Mouse (Mus musculus) forebrain, embryonic 14.5 days (tissue): ENCODE measurements at regions not wholly inside any gene's neighbourhood (a gene's known extent, or its start where the extent isn't known, plus 50 kb on each side); places are given as distances from the start of the nearest gene placed in this dataset.

Experiments used
- ATAC-seq: fragments of 200-750 bp; cut with Nextera tagmentation; 2 replicates; pipeline ENCODE4 v1.8.0; 2017; ENCODE audit warnings: mild to moderate bottlenecking, moderate library complexity
- DNase-seq: peaks from one replicate; pipeline ENCODE4 v3.0.0-alpha.2; 2015; ENCODE audit warnings: low spot score
- H3K27ac ChIP-seq: fragments of 300-500 bp; sonication (generic); 2 replicates; pipeline ENCODE4 v1.5.1; 2014; ENCODE audit warnings: low read depth, mild to moderate bottlenecking, control low read depth, low read length, moderate library complexity
- H3K27me3 ChIP-seq: fragments of 300-500 bp; sonication (generic); replicated peaks from 2 replicates; pipeline ENCODE4 v1.6.1; 2014; ENCODE audit warnings: low read length, control low read depth, mixed read lengths; ENCODE audit not compliant: control insufficient read depth, insufficient read depth
- H3K36me3 ChIP-seq: fragments of 300-500 bp; sonication (generic); 2 replicates; pipeline ENCODE4 v1.6.1; 2014; ENCODE audit warnings: low read length, control low read depth; ENCODE audit not compliant: control insufficient read depth, insufficient read depth
- H3K4me1 ChIP-seq: fragments of 300-500 bp; sonication (generic); 2 replicates; pipeline ENCODE4 v1.6.1; 2014; ENCODE audit warnings: antibody characterized with exemption, low read length, control low read depth; ENCODE audit not compliant: control insufficient read depth, insufficient read depth
- H3K4me2 ChIP-seq: fragments of 300-500 bp; sonication (generic); 2 replicates; pipeline ENCODE4 v1.6.1; 2014; ENCODE audit warnings: mild to moderate bottlenecking, control low read depth, low read length
- H3K4me3 ChIP-seq: fragments of 300-500 bp; sonication (generic); 2 replicates; pipeline ENCODE4 v1.5.1; 2014; ENCODE audit warnings: low read depth, low read length, control low read depth
- H3K9ac ChIP-seq: fragments of 300-500 bp; sonication (generic); 2 replicates; pipeline ENCODE4 v1.6.1; 2014; ENCODE audit warnings: mild to moderate bottlenecking, low read length, control low read depth, moderate library complexity
- H3K9me3 ChIP-seq: fragments of 300-500 bp; sonication (generic); replicated peaks from 2 replicates; pipeline ENCODE4 v1.6.1; 2016; ENCODE audit warnings: low read length, control low read depth, mixed read lengths; ENCODE audit not compliant: control insufficient read depth
- WGBS: fragments of 180-500 bp; shearing (Covaris S2); extraction: QIAGEN DNeasy Blood & Tissue Kit; methylation state at CpG from one replicate; pipeline ENCODE4 v1.1.7; 2014; 5-methylcytosine and 5-hydroxymethylcytosine counted together

- Histone ChIP-seq H3K9ac (no peak overlapping the region), H3K4me2 (no peak overlapping the region), H3K27me3 (no peaks in the 10 kb centered on the region), H3K9me3 (no peaks in the 10 kb centered on the region), H3K4me1 (no peaks in the 10 kb centered on the region), H3K4me3 (no peak overlapping the region), H3K36me3 (no peaks in the 10 kb centered on the region), H3K27ac (no peak overlapping the region)
- WGBS = 84% methylated on average over 10 of the region's 10 CpGs
- DNase-seq (no peak), ATAC-seq (no peak)
Measured at GRCm38 (mm10) chr4:83950809-83951409, 425.6 kb downstream of the Ccdc171 start.

GRCm38 (mm10) chr4:83956252-83956904, 431.0 kb downstream of the Ccdc171 start:
- ATAC-seq (no peak), DNase-seq (no peak)
- H3K4me1 ChIP-seq = no peaks in the 10 kb centered on the region
- H3K4me3 ChIP-seq = no peak overlapping the region
- no peaks in the 10 kb centered on the region for H3K36me3 ChIP-seq
- no peaks in the 10 kb centered on the region for H3K9me3 ChIP-seq
- no peaks in the 10 kb centered on the region for H3K27me3 ChIP-seq
- H3K4me2 ChIP-seq = no peak overlapping the region
- H3K27ac ChIP-seq = no peak overlapping the region
- WGBS = 93% methylated on average over 12 of the region's 12 CpGs
- no peak overlapping the region for H3K9ac ChIP-seq

- DNase-seq = no peak
- H3K36me3 ChIP-seq = no peaks in the 10 kb centered on the region
- no peaks in the 10 kb centered on the region for H3K9me3 ChIP-seq
- no peak overlapping the region for H3K4me3 ChIP-seq
- no peak overlapping the region for H3K4me2 ChIP-seq
- no peaks in the 10 kb centered on the region for H3K27me3 ChIP-seq
- H3K9ac ChIP-seq = no peak overlapping the region
- H3K4me1 ChIP-seq = no peaks in the 10 kb centered on the region
- WGBS = 63% methylated on average over 5 of the region's 5 CpGs
- no peak for ATAC-seq
- no peak overlapping the region for H3K27ac ChIP-seq
Measured at GRCm38 (mm10) chr4:83957217-83957692, 431.9 kb downstream of the Ccdc171 start.

GRCm38 (mm10) chr4:83966898-83967297, 441.6 kb downstream of the Ccdc171 start:
- Histone ChIP-seq H3K4me1 (no peaks in the 10 kb centered on the region), H3K9ac (no peak overlapping the region), H3K9me3 (no peaks in the 10 kb centered on the region), H3K4me2 (no peak overlapping the region), H3K27me3 (no peaks in the 10 kb centered on the region), H3K4me3 (no peak overlapping the region), H3K36me3 (no peaks in the 10 kb centered on the region), H3K27ac (no peak overlapping the region)
- 83% methylated on average over 1 of the region's 1 CpGs for WGBS
- DNase-seq (no peak), ATAC-seq (no peak)

- Histone ChIP-seq H3K4me2 (no peak overlapping the region), H3K27ac (no peak overlapping the region), H3K4me1 (no peaks in the 10 kb centered on the region), H3K4me3 (no peak overlapping the region), H3K9ac (no peak overlapping the region), H3K36me3 (no peaks in the 10 kb centered on the region), H3K27me3 (no peaks in the 10 kb centered on the region), H3K9me3 (no peaks in the 10 kb centered on the region)
- WGBS = 92% methylated on average over 4 of the region's 4 CpGs
- no peak for ATAC-seq
- DNase-seq = no peak
Measured at GRCm38 (mm10) chr4:83973162-83973561, 447.8 kb downstream of the Ccdc171 start.

GRCm38 (mm10) chr4:83974214-83975012, 449.1 kb downstream of the Ccdc171 start:
- H3K4me1 ChIP-seq = no peaks in the 10 kb centered on the region
- H3K36me3 ChIP-seq = no peaks in the 10 kb centered on the region
- no peak overlapping the region for H3K27ac ChIP-seq
- H3K9me3 ChIP-seq = no peaks in the 10 kb centered on the region
- no peaks in the 10 kb centered on the region for H3K27me3 ChIP-seq
- H3K9ac ChIP-seq = no peak overlapping the region
- DNase-seq (no peak), ATAC-seq (no peak)
- H3K4me3 ChIP-seq = no peak overlapping the region
- WGBS = 85% methylated on average over 7 of the region's 7 CpGs
- no peak overlapping the region for H3K4me2 ChIP-seq

GRCm38 (mm10) chr4:83975569-83975968, 450.2 kb downstream of the Ccdc171 start:
- 86% methylated on average over 5 of the region's 5 CpGs for WGBS
- H3K9me3 ChIP-seq = no peaks in the 10 kb centered on the region

GRCm38 (mm10) chr4:83976067-83976466, 450.7 kb downstream of the Ccdc171 start:
- H3K9ac ChIP-seq = no peak overlapping the region
- 65% methylated on average over 12 of the region's 12 CpGs for WGBS
- no peak overlapping the region for H3K4me2 ChIP-seq
- H3K36me3 ChIP-seq = no peaks in the 10 kb centered on the region
- DNase-seq = no peak
- no peak overlapping the region for H3K27ac ChIP-seq
- ATAC-seq = no peak
- H3K4me3 ChIP-seq = no peak overlapping the region
- H3K27me3 ChIP-seq = no peaks in the 10 kb centered on the region
- no peaks in the 10 kb centered on the region for H3K9me3 ChIP-seq
- no peaks in the 10 kb centered on the region for H3K4me1 ChIP-seq

More at GRCm38 (mm10) chr4:83975569-83975968, 450.2 kb downstream of the Ccdc171 start:
- Histone ChIP-seq H3K9ac (no peak overlapping the region), H3K27me3 (no peaks in the 10 kb centered on the region), H3K4me1 (no peaks in the 10 kb centered on the region), H3K4me3 (no peak overlapping the region), H3K4me2 (no peak overlapping the region), H3K36me3 (no peaks in the 10 kb centered on the region), H3K27ac (no peak overlapping the region)
- no peak for DNase-seq
- no peak for ATAC-seq

GRCm38 (mm10) chr4:83979088-83979487, 453.7 kb downstream of the Ccdc171 start:
- H3K4me3 ChIP-seq = no peak overlapping the region
- H3K36me3 ChIP-seq = no peaks in the 10 kb centered on the region
- H3K27me3 ChIP-seq = no peaks in the 10 kb centered on the region
- ATAC-seq (no peak), DNase-seq (no peak)
- no peak overlapping the region for H3K27ac ChIP-seq
- H3K4me2 ChIP-seq = no peak overlapping the region
- no peaks in the 10 kb centered on the region for H3K4me1 ChIP-seq
- H3K9me3 ChIP-seq = no peaks in the 10 kb centered on the region
- H3K9ac ChIP-seq = no peak overlapping the region
- WGBS = 82% methylated on average over 4 of the region's 4 CpGs
